Mouse (Mus musculus) MEL (cell line): ENCODE data around the gene 4930404H24Rik. TPM values are rescaled to one million over a fixed set of nuclear protein-coding genes. Genes with fewer than 3 reads are reported as not detected.

ENCODE experiments used
- DNase-seq: peaks from one replicate; pipeline ENCODE4 v3.0.0; 2011; ENCODE audit warnings: low read depth, low spot score
- H3K27ac ChIP-seq: 2 replicates; pipeline ENCODE4 v1.5.1; 2012; ENCODE audit warnings: low read depth, mild to moderate bottlenecking, control low read depth, low read length, moderate library complexity; ENCODE audit not compliant: control insufficient read depth
- H3K27me3 ChIP-seq, 2 experiments: fragments of 150-350 bp in 1 of 2; sonication (generic) in 1 of 2; 2 replicates each; pipeline ENCODE4 v1.6.1; 2012; ENCODE audit warnings: low read length in 2 of 2, mild to moderate bottlenecking in 2 of 2, improper control_type of control experiment in 1 of 2, moderate library complexity in 1 of 2; ENCODE audit not compliant: insufficient read depth in 2 of 2, control insufficient read depth in 1 of 2
- H3K36me3 ChIP-seq, 2 experiments: 2 replicates each; pipeline ENCODE4 v1.6.1; 2012 to 2014; ENCODE audit warnings: low read length in 2 of 2, improper control_type of control experiment in 1 of 2, inconsistent platforms in 1 of 2, mild to moderate bottlenecking in 1 of 2; ENCODE audit not compliant: insufficient read depth in 2 of 2, control insufficient read depth in 1 of 2
- H3K4me1 ChIP-seq, 2 experiments: fragments of 150-350 bp in 1 of 2; sonication (generic) in 1 of 2; 2 replicates each; pipeline ENCODE4 v1.6.1; 2012; ENCODE audit warnings: low read length in 2 of 2, improper control_type of control experiment in 1 of 2, mild to moderate bottlenecking in 1 of 2; ENCODE audit not compliant: insufficient read depth in 2 of 2, control insufficient read depth in 1 of 2
- H3K4me3 ChIP-seq, 2 experiments: fragments of 150-350 bp in 1 of 2; sonication (generic) in 1 of 2; 2 replicates each; pipeline ENCODE4 v1.5.1; 2012; ENCODE audit warnings: low read depth in 2 of 2, low read length in 2 of 2, mild to moderate bottlenecking in 2 of 2, moderate library complexity in 2 of 2, control low read depth in 1 of 2, improper control_type of control experiment in 1 of 2; ENCODE audit not compliant: control insufficient read depth in 1 of 2, insufficient read depth in 1 of 2
- H3K79me2 ChIP-seq: 2 replicates; pipeline ENCODE4 v1.6.1; 2012; ENCODE audit warnings: mild to moderate bottlenecking, low read length, moderate library complexity; ENCODE audit not compliant: control insufficient read depth, poor library complexity, insufficient read depth
- H3K9ac ChIP-seq: 2 replicates; pipeline ENCODE4 v1.6.1; 2012; ENCODE audit warnings: low read depth, mild to moderate bottlenecking, control low read depth, low read length, moderate library complexity; ENCODE audit not compliant: control insufficient read depth, poor library complexity, severe bottlenecking
- H3K9me3 ChIP-seq: fragments of 150-350 bp; sonication (generic); replicated peaks from 2 replicates; pipeline ENCODE4 v1.6.1; 2012; ENCODE audit warnings: mild to moderate bottlenecking, low read length, improper control_type of control experiment, moderate library complexity; ENCODE audit not compliant: insufficient read depth
- BHLHE40 ChIP-seq: IDR thresholded peaks from 2 replicates; pipeline ENCODE4 v1.6.1; 2012; ENCODE audit warnings: low read depth, mild to moderate bottlenecking, inconsistent platforms, low read length, improper control_type of control experiment, borderline replicate concordance
- CHD2 ChIP-seq: IDR thresholded peaks from 2 replicates; pipeline ENCODE4 v1.6.1; 2011; ENCODE audit warnings: low read length, improper control_type of control experiment
- CTCF ChIP-seq, 3 experiments: IDR thresholded peaks in 2 of 3; conservative IDR thresholded peaks in 1 of 3; 2 replicates each; pipeline ENCODE4 v1.5.1; 2011 to 2012; ENCODE audit warnings: low read length in 3 of 3, low read depth in 2 of 3, mild to moderate bottlenecking in 2 of 3, improper control_type of control experiment in 1 of 3, inconsistent platforms in 1 of 3, mixed read lengths in 1 of 3, moderate library complexity in 1 of 3; ENCODE audit not compliant: control insufficient read depth in 1 of 3, insufficient read depth in 1 of 3, poor library complexity in 1 of 3, severe bottlenecking in 1 of 3
- ETS1 ChIP-seq: IDR thresholded peaks from 2 replicates; pipeline ENCODE4 v1.6.1; 2012; ENCODE audit warnings: low read depth, mild to moderate bottlenecking, inconsistent platforms, low read length, improper control_type of control experiment, moderate library complexity
- GABPA ChIP-seq: IDR thresholded peaks from 2 replicates; pipeline ENCODE4 v1.6.1; 2012; ENCODE audit warnings: low read depth, mild to moderate bottlenecking, inconsistent platforms, low read length, improper control_type of control experiment, moderate library complexity
- GATA1 ChIP-seq: IDR thresholded peaks from 2 replicates; pipeline ENCODE4 v1.6.1; 2011; ENCODE audit warnings: low read depth, low read length, improper control_type of control experiment
- JUND ChIP-seq: IDR thresholded peaks from 2 replicates; pipeline ENCODE4 v1.6.1; 2011; ENCODE audit warnings: low read depth, mild to moderate bottlenecking, improper control_type of control experiment, low read length
- KAT2A ChIP-seq: conservative IDR thresholded peaks from 2 replicates; pipeline ENCODE4 v1.6.1; 2012; ENCODE audit warnings: low read depth, low read length, improper control_type of control experiment, inconsistent platforms
- MAFK ChIP-seq: IDR thresholded peaks from 2 replicates; pipeline ENCODE4 v1.6.1; 2011; ENCODE audit warnings: low read depth, mild to moderate bottlenecking, low read length, improper control_type of control experiment, borderline replicate concordance
- MEF2A ChIP-seq: IDR thresholded peaks from 2 replicates; pipeline ENCODE4 v1.6.1; 2014; ENCODE audit warnings: low read depth, mild to moderate bottlenecking, inconsistent platforms, low read length, improper control_type of control experiment; ENCODE audit not compliant: poor library complexity, insufficient replicate concordance, severe bottlenecking; ENCODE audit errors: extremely low read depth
- MYB ChIP-seq: IDR thresholded peaks from 2 replicates; pipeline ENCODE4 v1.6.1; 2011; ENCODE audit warnings: mild to moderate bottlenecking, low read depth, low read length, improper control_type of control experiment
- NELFE ChIP-seq: IDR thresholded peaks from 2 replicates; pipeline ENCODE4 v1.6.1; 2011; ENCODE audit warnings: low read depth, low read length, improper control_type of control experiment
- POLR2AphosphoS2 ChIP-seq: IDR thresholded peaks from 2 replicates; pipeline ENCODE4 v1.6.1; 2011; ENCODE audit warnings: low read length, improper control_type of control experiment
- POLR2AphosphoS5 ChIP-seq: IDR thresholded peaks from 2 replicates; pipeline ENCODE4 v1.6.1; 2012; ENCODE audit warnings: low read depth, borderline replicate concordance, mild to moderate bottlenecking, inconsistent platforms, low read length, moderate library complexity, mixed read lengths
- RAD21 ChIP-seq: IDR thresholded peaks from 2 replicates; pipeline ENCODE4 v1.6.1; 2011; ENCODE audit warnings: mild to moderate bottlenecking, low read depth, low read length, improper control_type of control experiment
- RCOR1 ChIP-seq: IDR thresholded peaks from 2 replicates; pipeline ENCODE4 v1.6.1; 2012; ENCODE audit warnings: low read depth, mild to moderate bottlenecking, inconsistent platforms, low read length, improper control_type of control experiment
- SMC3 ChIP-seq: IDR thresholded peaks from 2 replicates; pipeline ENCODE4 v1.6.1; 2011; ENCODE audit warnings: low read depth, low read length, improper control_type of control experiment
- TCF12 ChIP-seq: IDR thresholded peaks from 2 replicates; pipeline ENCODE4 v1.6.1; 2014; ENCODE audit warnings: low read depth, mild to moderate bottlenecking, inconsistent platforms, low read length, improper control_type of control experiment, moderate library complexity
- USF1 ChIP-seq: IDR thresholded peaks from 2 replicates; pipeline ENCODE4 v1.6.1; 2014; ENCODE audit warnings: low read depth, mild to moderate bottlenecking, inconsistent platforms, low read length, improper control_type of control experiment, moderate library complexity
- USF2 ChIP-seq, 2 experiments: IDR thresholded peaks; 2 replicates each; pipeline ENCODE4 v1.6.1; 2011 to 2012; ENCODE audit warnings: improper control_type of control experiment in 2 of 2, low read length in 2 of 2, borderline replicate concordance in 1 of 2, inconsistent platforms in 1 of 2, low read depth in 1 of 2, mild to moderate bottlenecking in 1 of 2; ENCODE audit not compliant: insufficient read depth in 1 of 2
- ZC3H11A ChIP-seq: IDR thresholded peaks from 2 replicates; pipeline ENCODE4 v1.6.1; 2012; ENCODE audit warnings: low read depth, mild to moderate bottlenecking, inconsistent platforms, low read length, improper control_type of control experiment
- ZKSCAN1 ChIP-seq: IDR thresholded peaks from 2 replicates; pipeline ENCODE4 v1.6.1; 2012; ENCODE audit warnings: low read depth, mild to moderate bottlenecking, inconsistent platforms, low read length, improper control_type of control experiment, moderate library complexity
- ZMIZ1 ChIP-seq: IDR thresholded peaks from 2 replicates; pipeline ENCODE4 v1.6.1; 2012; ENCODE audit warnings: low read depth, mild to moderate bottlenecking, inconsistent platforms, low read length, improper control_type of control experiment, moderate library complexity
- ZNF384 ChIP-seq: IDR thresholded peaks from 2 replicates; pipeline ENCODE4 v1.6.1; 2012; ENCODE audit warnings: low read depth, mild to moderate bottlenecking, inconsistent platforms, low read length, improper control_type of control experiment
- polyA plus RNA-seq, 2 experiments: library from polyadenylated mRNA; stranded (reverse) in 1 of 2; unstranded in 1 of 2; fragments of >175 nt in 1 of 2; fragments of >200 nt in 1 of 2; gene quantifications; 2 replicates each; pipeline versions ENCODE4 v1.2.1 to v1.2.4; 2012; ENCODE audit warnings: low replicate concordance in 2 of 2, low read depth in 1 of 2; ENCODE audit not compliant: insufficient read length in 2 of 2, insufficient read depth in 1 of 2, missing spikeins in 1 of 2
- total RNA-seq: library from RNA; depleted of rRNA; stranded (reverse); fragments of 300-350 nt; gene quantifications from 2 replicates; pipeline ENCODE4 v1.2.3, GENCODE M21; 2012

Gene 4930404H24Rik
- total and polyA plus RNA-seq, 3 experiments = 0.24 TPM; not detected in 2

DNA sequence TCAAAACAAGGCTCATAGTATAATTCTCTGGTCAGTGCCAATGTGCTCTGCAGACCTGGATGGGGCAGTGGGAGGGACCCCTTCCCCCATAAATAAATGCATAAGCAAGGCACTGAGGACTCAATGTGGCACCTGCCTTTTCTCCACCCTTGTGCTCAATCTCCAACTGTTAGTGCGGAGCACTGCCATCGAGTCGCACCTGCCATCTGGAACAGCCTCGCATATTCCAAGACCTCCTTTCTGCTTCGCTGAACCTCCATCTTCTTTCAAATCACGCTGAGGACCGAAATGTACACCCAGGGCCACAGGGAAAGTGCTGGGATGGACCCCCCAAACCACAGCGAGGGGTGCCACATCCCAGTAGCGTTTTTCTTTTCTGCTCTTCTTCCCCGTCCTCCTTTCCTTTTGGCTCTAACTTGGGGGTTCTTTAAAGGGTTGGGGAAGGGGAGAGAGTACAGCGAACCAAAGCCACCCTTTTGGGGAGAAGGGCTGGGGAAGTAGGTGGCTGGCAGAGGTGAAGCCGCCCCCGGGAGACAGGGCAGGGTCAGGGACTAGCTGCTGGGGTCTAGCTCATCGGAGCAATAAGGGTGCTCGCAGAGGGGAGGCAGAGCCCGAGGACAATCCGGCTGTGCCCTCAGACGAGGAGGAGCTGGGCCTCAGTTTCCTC is 945 bp upstream of the 4930404H24Rik start:
- Histone ChIP-seq H3K27ac (peak overlapping the region; percentile 65), H3K4me1 (peaks cover 29 to 50% of the 10 kb centered on the region in 2 experiments)
- no peak for TF ChIP-seq GATA1
- no peak for TF ChIP-seq NELFE
- TF ChIP-seq ZMIZ1 = no peak
- TF ChIP-seq USF2 (IDR thresholded peaks at IDR 0.05; ENCODE audit: borderline replicate concordance in 1 of 2, insufficient read depth in 1 of 2, low read depth in 1 of 2, low read length in 2 of 2) = no peak
- no peak for TF ChIP-seq KAT2A
- no peak for TF ChIP-seq POLR2AphosphoS5
- no peak for TF ChIP-seq CTCF (IDR thresholded peaks at IDR 0.05 in 2 of 3, conservative IDR thresholded peaks at IDR 0.05 in 1 of 3; ENCODE audit: control insufficient read depth in 1 of 3, insufficient read depth in 1 of 3, low read depth in 2 of 3, low read length in 3 of 3, poor library complexity in 1 of 3, severe bottlenecking in 1 of 3)
- TF ChIP-seq MEF2A = no peak
- no peak for TF ChIP-seq SMC3
- no peak for TF ChIP-seq CHD2
- no peak for TF ChIP-seq ETS1
- TF ChIP-seq ZC3H11A = no peak
- no peak for TF ChIP-seq ZKSCAN1
- TF ChIP-seq RCOR1 = no peak
- TF ChIP-seq MYB = no peak
- TF ChIP-seq, all 39 proteins: peak for 0

DNA sequence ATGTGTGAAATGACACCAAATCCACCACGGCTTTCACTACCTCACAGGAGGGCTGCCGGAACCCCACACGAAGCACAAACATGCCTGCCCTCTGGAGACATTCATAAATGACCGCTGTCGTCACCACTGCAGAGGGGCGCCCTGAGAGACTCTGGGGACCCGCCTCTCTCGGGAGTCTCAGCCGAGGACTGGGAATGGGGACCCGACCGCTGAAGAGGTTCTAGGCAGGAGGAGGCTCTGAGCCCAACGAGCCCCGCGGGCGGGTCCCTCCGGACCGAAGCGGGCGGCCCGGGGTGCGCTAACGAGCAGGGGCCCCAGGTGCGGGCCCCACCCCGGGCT is 442 bp upstream of the 4930404H24Rik start:
- peak; percentile 56 for DNase-seq
- peak overlapping the region; percentile 56 to 83 for H3K4me3 ChIP-seq
- H3K79me2 ChIP-seq = peaks cover 8% of the 10 kb centered on the region
- H3K9ac ChIP-seq = peak overlapping the region; percentile 81
- H3K4me1 ChIP-seq = peaks cover 29 to 55% of the 10 kb centered on the region in 2 experiments
- peaks cover 0 to 45% of the 10 kb centered on the region in 2 experiments; a peak in 2 of 4 replicates for H3K36me3 ChIP-seq
- no peaks in the 10 kb centered on the region for H3K9me3 ChIP-seq
- H3K27ac ChIP-seq = peak overlapping the region; percentile 65
- H3K27me3 ChIP-seq = no peaks in the 10 kb centered on the region
- TF ChIP-seq TCF12 = no peak
- no peak for TF ChIP-seq MAFK
- no peak for TF ChIP-seq POLR2AphosphoS2
- no peak for TF ChIP-seq USF1
- TF ChIP-seq CHD2 = no peak
- no peak for TF ChIP-seq RAD21
- no peak for TF ChIP-seq NELFE
- no peak for TF ChIP-seq BHLHE40
- TF ChIP-seq RCOR1 = no peak
- no peak for TF ChIP-seq ZNF384
- no peak for TF ChIP-seq POLR2AphosphoS5
- no peak for TF ChIP-seq JUND
- no peak for TF ChIP-seq GABPA

More for the DNA sequence above, 945 bp upstream of the 4930404H24Rik start:
- no peaks in the 10 kb centered on the region for H3K27me3 ChIP-seq
- peak overlapping the region; percentile 81 for H3K9ac ChIP-seq
- peaks cover 0 to 44% of the 10 kb centered on the region in 2 experiments; a peak in 2 of 4 replicates for H3K36me3 ChIP-seq
- H3K9me3 ChIP-seq = no peaks in the 10 kb centered on the region
- DNase-seq = no peak
- peaks cover 8% of the 10 kb centered on the region for H3K79me2 ChIP-seq
- H3K4me3 ChIP-seq = peak overlapping the region; percentile 56 to 83
